Mouse (Mus musculus) embryonic facial prominence, embryonic 14.5 days (tissue): ENCODE data around the gene Plekhh1. TPM values are rescaled to one million over a fixed set of nuclear protein-coding genes. Genes with fewer than 3 reads are reported as not detected.

ENCODE experiments used
- ATAC-seq: fragments of 200-750 bp; cut with Nextera tagmentation; 2 replicates; pipeline ENCODE4 v1.8.0; 2017; ENCODE audit warnings: low read depth, moderate number of reproducible peaks, moderate TSS enrichment
- DNase-seq: peaks from one replicate; pipeline ENCODE4 v3.0.0-alpha.2; 2015; ENCODE audit warnings: low spot score
- H3K27ac ChIP-seq: fragments of 300-500 bp; sonication (generic); replicated peaks from 2 replicates; pipeline ENCODE4 v1.5.1; 2014; ENCODE audit warnings: low read depth, mild to moderate bottlenecking, low read length, moderate library complexity
- H3K27me3 ChIP-seq: fragments of 300-500 bp; sonication (generic); replicated peaks from 2 replicates; pipeline ENCODE4 v1.6.1; 2014; ENCODE audit warnings: low read length; ENCODE audit not compliant: control insufficient read depth, insufficient read depth
- H3K36me3 ChIP-seq: fragments of 300-500 bp; sonication (generic); 2 replicates; pipeline ENCODE4 v1.6.1; 2014; ENCODE audit warnings: low read length, mixed read lengths; ENCODE audit not compliant: control insufficient read depth, insufficient read depth
- H3K4me1 ChIP-seq: fragments of 300-500 bp; sonication (generic); 2 replicates; pipeline ENCODE4 v1.6.1; 2014; ENCODE audit warnings: antibody characterized with exemption, low read length; ENCODE audit not compliant: control insufficient read depth, insufficient read depth
- H3K4me2 ChIP-seq: fragments of 300-500 bp; sonication (generic); 2 replicates; pipeline ENCODE4 v1.6.1; 2014; ENCODE audit warnings: low read depth, mild to moderate bottlenecking, low read length, moderate library complexity, mixed read lengths
- H3K4me3 ChIP-seq: fragments of 300-500 bp; sonication (generic); 2 replicates; pipeline ENCODE4 v1.5.1; 2014; ENCODE audit warnings: low read depth, mild to moderate bottlenecking, low read length
- H3K9ac ChIP-seq: fragments of 300-500 bp; sonication (generic); 2 replicates; pipeline ENCODE4 v1.6.1; 2014; ENCODE audit warnings: low read depth, mild to moderate bottlenecking, low read length, moderate library complexity, mixed read lengths
- H3K9me3 ChIP-seq: fragments of 300-500 bp; sonication (generic); 2 replicates; pipeline ENCODE4 v1.6.1; 2016; ENCODE audit warnings: low read length; ENCODE audit not compliant: control insufficient read depth
- WGBS: fragments of 180-500 bp; shearing (Covaris S2); extraction: QIAGEN DNeasy Blood & Tissue Kit; methylation state at CpG from one replicate; pipeline ENCODE4 v1.1.7; 2014; 5-methylcytosine and 5-hydroxymethylcytosine counted together
- polyA plus RNA-seq: library from polyadenylated mRNA; unstranded; fragments of >200 nt; fragmentation: Nextera tagmentation; extraction: Ambion mirVana; gene quantifications from 2 replicates; pipeline ENCODE4 v1.2.1, GENCODE M21; 2014

The Plekhh1 gene
- polyA plus RNA-seq, 1 experiment from 2014 or later, result 3.5 TPM

DNA sequence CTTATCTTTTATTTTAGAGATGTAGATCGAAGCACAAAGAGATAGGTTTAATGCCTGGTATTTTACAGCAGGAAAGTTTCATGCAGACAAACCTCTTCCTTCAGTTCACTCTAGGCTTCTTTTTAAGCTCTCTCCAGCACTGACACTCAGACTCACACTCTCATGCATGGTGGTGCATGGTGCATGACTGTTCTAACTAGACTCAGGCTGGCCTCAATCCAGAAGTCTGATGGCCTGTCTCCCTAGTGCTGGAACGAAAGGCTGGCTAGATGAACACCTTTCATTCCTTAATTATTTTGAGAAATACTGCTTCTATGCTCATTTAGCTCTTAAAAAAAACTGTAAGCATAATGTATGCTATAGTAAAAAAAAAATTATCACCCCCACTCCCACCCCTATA, 23.1 kb downstream of the Plekhh1 start:
- ATAC-seq, result no peak
- Histone ChIP-seq H3K9ac (no peak overlapping the region), H3K4me3 (no peak overlapping the region), H3K9me3 (no peaks in the 10 kb centered on the region), H3K4me2 (no peak overlapping the region), H3K36me3 (no peaks in the 10 kb centered on the region), H3K27ac (no peak overlapping the region), H3K27me3 (no peaks in the 10 kb centered on the region), H3K4me1 (no peaks in the 10 kb centered on the region)
- WGBS, result 92% methylated on average over 2 of the region's 2 CpGs
- no peak for DNase-seq

GRCm38 (mm10) chr12:79055276-79055675, 26.3 kb downstream of the Plekhh1 start:
- Histone ChIP-seq H3K4me1 (no peaks in the 10 kb centered on the region), H3K9me3 (no peaks in the 10 kb centered on the region), H3K4me3 (no peak overlapping the region), H3K9ac (no peak overlapping the region), H3K27me3 (no peaks in the 10 kb centered on the region), H3K36me3 (no peaks in the 10 kb centered on the region), H3K27ac (no peak overlapping the region), H3K4me2 (no peak overlapping the region)
- no peak for DNase-seq
- no peak for ATAC-seq
- WGBS, result 92% methylated on average over 7 of the region's 7 CpGs

GRCm38 (mm10) chr12:79059573-79059972, 30.6 kb downstream of the Plekhh1 start:
- WGBS, result 53% methylated on average over 6 of the region's 6 CpGs
- Histone ChIP-seq H3K27ac (no peak overlapping the region), H3K4me2 (no peak overlapping the region), H3K4me1 (no peaks in the 10 kb centered on the region), H3K27me3 (no peaks in the 10 kb centered on the region), H3K9me3 (no peaks in the 10 kb centered on the region), H3K4me3 (no peak overlapping the region), H3K9ac (no peak overlapping the region), H3K36me3 (peaks cover 5% of the 10 kb centered on the region; the same call in 1 of the 2 replicates)
- DNase-seq (no peak), ATAC-seq (no peak)

GRCm38 (mm10) chr12:79060134-79060533, 31.2 kb downstream of the Plekhh1 start:
- Histone ChIP-seq H3K4me2 (no peak overlapping the region), H3K36me3 (peaks cover 5% of the 10 kb centered on the region; the same call in 1 of the 2 replicates), H3K9ac (no peak overlapping the region), H3K27ac (no peak overlapping the region), H3K4me3 (no peak overlapping the region), H3K9me3 (no peaks in the 10 kb centered on the region), H3K4me1 (no peaks in the 10 kb centered on the region), H3K27me3 (no peaks in the 10 kb centered on the region)
- 88% methylated on average over 9 of the region's 9 CpGs for WGBS
- ATAC-seq (no peak), DNase-seq (no peak)

DNA sequence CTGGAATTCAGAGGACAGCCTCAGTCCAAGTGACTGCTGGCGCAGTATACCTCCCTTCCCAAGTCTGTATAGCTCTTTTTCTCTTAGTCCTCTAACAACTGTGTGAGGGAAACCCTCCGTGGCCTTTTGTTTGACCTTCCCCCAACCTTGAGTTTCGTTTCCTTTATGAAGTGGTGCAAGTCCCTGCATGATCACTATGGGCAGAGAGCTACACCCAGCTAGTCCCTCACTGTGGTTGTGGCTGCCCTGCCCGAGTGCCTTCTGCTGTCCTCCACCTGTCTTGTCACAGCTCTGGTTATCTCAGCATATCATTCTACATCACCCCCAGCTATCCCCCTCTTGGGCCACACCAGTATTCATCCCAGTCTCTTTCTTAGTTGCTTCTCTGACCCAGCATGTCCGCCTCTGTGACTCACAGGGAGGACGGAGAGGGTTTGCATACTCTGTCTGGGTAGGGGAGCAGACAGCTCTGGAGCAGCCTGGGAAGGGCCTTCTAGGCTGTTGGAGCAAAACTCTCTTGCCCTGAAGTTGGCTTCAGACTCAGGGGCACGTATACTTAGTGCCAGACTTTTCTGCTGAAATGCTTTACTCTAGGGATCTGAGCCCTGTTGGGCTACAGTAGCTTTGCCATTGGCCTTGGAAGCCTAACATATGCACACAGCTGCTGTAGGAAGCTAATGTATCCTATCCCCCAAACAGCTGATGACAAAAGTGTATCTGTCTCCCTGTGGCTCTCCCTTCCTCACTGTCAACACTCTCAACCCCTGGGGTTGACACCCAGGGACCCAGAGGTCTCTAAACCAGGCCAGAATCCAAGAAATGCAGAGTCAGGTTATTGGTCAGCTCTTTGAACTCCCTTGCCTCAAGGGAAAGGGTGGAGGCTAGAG, 32.0 kb downstream of the Plekhh1 start:
- no peak overlapping the region for H3K9ac ChIP-seq
- no peak overlapping the region for H3K27ac ChIP-seq
- H3K4me1 ChIP-seq, result no peaks in the 10 kb centered on the region
- peaks cover 5% of the 10 kb centered on the region; the same call in 1 of the 2 replicates for H3K36me3 ChIP-seq
- ATAC-seq (0 out of 2 replicates have a peak, but pooled peaks have one; percentile 33), DNase-seq (peak; percentile 34)
- H3K27me3 ChIP-seq, result no peaks in the 10 kb centered on the region
- WGBS, result 74% methylated on average over 7 of the region's 7 CpGs
- no peak overlapping the region for H3K4me2 ChIP-seq
- H3K4me3 ChIP-seq, result no peak overlapping the region
- no peaks in the 10 kb centered on the region for H3K9me3 ChIP-seq

DNA sequence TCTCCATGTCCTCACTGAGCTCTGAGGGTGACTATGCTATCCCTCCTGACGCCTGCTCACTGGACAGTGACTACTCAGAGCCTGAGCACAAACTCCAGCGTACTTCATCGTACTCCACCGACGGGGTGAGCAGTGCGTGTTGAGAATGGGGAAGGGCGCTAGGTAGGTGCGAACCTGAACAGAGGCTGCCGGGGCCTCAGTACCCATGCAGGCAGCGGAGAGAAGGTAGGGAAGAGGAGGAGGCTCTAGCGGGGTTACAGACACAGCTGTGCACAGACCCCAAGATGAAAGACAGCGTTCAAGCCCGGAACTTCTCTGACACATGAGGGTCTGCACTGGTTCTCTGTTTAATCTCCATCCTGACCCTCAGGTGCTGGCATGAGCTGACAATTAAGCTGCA, 35.5 kb downstream of the Plekhh1 start:
- Histone ChIP-seq H3K4me1 (no peaks in the 10 kb centered on the region), H3K9ac (no peak overlapping the region), H3K27me3 (no peaks in the 10 kb centered on the region), H3K27ac (no peak overlapping the region), H3K9me3 (no peaks in the 10 kb centered on the region), H3K4me3 (no peak overlapping the region), H3K4me2 (no peak overlapping the region), H3K36me3 (peaks cover 5% of the 10 kb centered on the region; the same call in 1 of the 2 replicates)
- WGBS, result 82% methylated on average over 13 of the region's 13 CpGs
- DNase-seq (no peak), ATAC-seq (no peak)

- ATAC-seq (no peak), DNase-seq (no peak)
- no peak overlapping the region for H3K4me2 ChIP-seq
- no peaks in the 10 kb centered on the region for H3K9me3 ChIP-seq
- no peak overlapping the region for H3K27ac ChIP-seq
- no peak overlapping the region for H3K4me3 ChIP-seq
- H3K4me1 ChIP-seq, result no peaks in the 10 kb centered on the region
- WGBS, result 79% methylated on average over 9 of the region's 9 CpGs
- no peak overlapping the region for H3K9ac ChIP-seq
- peaks cover 17% of the 10 kb centered on the region; the same call in 1 of the 2 replicates for H3K36me3 ChIP-seq
- no peaks in the 10 kb centered on the region for H3K27me3 ChIP-seq
Measured at GRCm38 (mm10) chr12:79066431-79066830, 37.5 kb downstream of the Plekhh1 start.

DNA sequence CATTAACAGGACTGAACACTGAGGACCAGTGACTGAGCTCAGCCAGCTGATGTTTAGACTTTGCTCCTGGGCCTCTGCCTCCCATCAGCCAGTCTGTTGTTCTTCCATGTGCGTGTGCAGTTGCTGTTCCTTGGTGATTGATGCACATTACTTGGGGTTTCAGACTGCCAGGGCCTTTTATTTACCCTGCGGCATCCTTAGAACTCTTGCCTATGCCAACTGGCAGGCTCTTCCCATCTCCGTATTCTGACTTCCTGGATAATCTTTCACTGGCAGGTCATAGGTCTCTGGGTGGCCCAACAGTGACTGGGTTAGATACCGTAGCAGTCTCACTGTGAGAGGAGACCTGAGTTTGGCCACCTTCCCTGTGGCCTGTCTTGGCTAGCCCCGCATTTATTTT, 38.6 kb downstream of the Plekhh1 start:
- no peak for DNase-seq
- no peak overlapping the region for H3K4me2 ChIP-seq
- H3K27me3 ChIP-seq, result no peaks in the 10 kb centered on the region
- H3K27ac ChIP-seq, result no peak overlapping the region
- peaks cover 17% of the 10 kb centered on the region; the same call in 1 of the 2 replicates for H3K36me3 ChIP-seq
- H3K9ac ChIP-seq, result no peak overlapping the region
- ATAC-seq, result no peak
- no peak overlapping the region for H3K4me3 ChIP-seq
- 86% methylated on average over 5 of the region's 5 CpGs for WGBS
- no peaks in the 10 kb centered on the region for H3K9me3 ChIP-seq
- H3K4me1 ChIP-seq, result no peaks in the 10 kb centered on the region

DNA sequence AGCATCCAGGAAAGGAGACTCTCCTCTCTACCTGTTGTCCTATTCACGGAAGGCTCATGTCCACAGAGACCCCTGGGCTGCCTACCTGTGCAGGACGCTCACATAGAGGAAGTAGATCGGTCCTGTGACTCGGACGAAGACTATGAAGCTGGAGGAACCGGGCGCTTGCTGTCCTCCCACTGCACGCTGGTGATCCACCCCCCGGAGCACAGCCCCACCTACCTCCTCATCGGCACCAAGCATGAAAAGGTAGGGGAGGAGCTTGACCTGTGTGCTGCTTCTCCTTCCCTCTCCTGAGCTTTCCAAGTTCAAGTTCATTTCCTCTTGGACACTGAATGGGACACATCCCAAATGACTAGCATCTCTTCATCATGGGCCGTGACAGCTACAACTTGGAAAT, 39.3 kb downstream of the Plekhh1 start:
- no peak overlapping the region for H3K4me3 ChIP-seq
- no peaks in the 10 kb centered on the region for H3K4me1 ChIP-seq
- DNase-seq (no peak), ATAC-seq (no peak)
- WGBS, result 87% methylated on average over 11 of the region's 11 CpGs
- H3K27ac ChIP-seq, result no peak overlapping the region
- peaks cover 17% of the 10 kb centered on the region; the same call in 1 of the 2 replicates for H3K36me3 ChIP-seq
- H3K9me3 ChIP-seq, result no peaks in the 10 kb centered on the region
- no peak overlapping the region for H3K9ac ChIP-seq
- no peaks in the 10 kb centered on the region for H3K27me3 ChIP-seq
- no peak overlapping the region for H3K4me2 ChIP-seq
